Mouse (Mus musculus): ENCODE data around the gene Txnrd1.

Txnrd1 gene

GRCm38 (mm10) chr10:82913238-82913637 is 79.5 kb downstream of the Txnrd1 start:
- DNase-seq (ENCODE audit: low read depth, low spot score): no peak

- DNase-seq (ENCODE audit: low read depth, low spot score): no peak
Observed at GRCm38 (mm10) chr10:82913772-82914171, 80.0 kb downstream of the Txnrd1 start.

- peak; percentile 69 for DNase-seq (ENCODE audit: low read depth, low spot score)
Observed at GRCm38 (mm10) chr10:82918675-82919074, 84.9 kb downstream of the Txnrd1 start.

- DNase-seq (ENCODE audit: low read depth, low spot score): no peak
Observed at GRCm38 (mm10) chr10:82919404-82919980, 85.7 kb downstream of the Txnrd1 start.

- DNase-seq (ENCODE audit: low read depth, low spot score): no peak
Observed at GRCm38 (mm10) chr10:82923547-82923946, 89.8 kb downstream of the Txnrd1 start.

- no peak for DNase-seq (ENCODE audit: low read depth, low spot score)
Observed at GRCm38 (mm10) chr10:82924750-82925149, 91.0 kb downstream of the Txnrd1 start.

GRCm38 (mm10) chr10:82925624-82926023 is 91.9 kb downstream of the Txnrd1 start:
- no peak for DNase-seq (ENCODE audit: low read depth, low spot score)

- DNase-seq (ENCODE audit: low read depth, low spot score): peak; percentile 93
Observed at GRCm38 (mm10) chr10:82935018-82935633, 101.4 kb downstream of the Txnrd1 start.

- DNase-seq (ENCODE audit: low read depth, low spot score): no peak
Observed at GRCm38 (mm10) chr10:82935774-82936173, 102.0 kb downstream of the Txnrd1 start.
